Mouse (Mus musculus) hindbrain, embryonic 14.5 days (tissue): ENCODE results near the gene Lta. TPM values are rescaled to one million over a fixed set of nuclear protein-coding genes. Genes with fewer than 3 reads are reported as not detected.

Experiments used
- ATAC-seq: fragments of 200-750 bp; cut with Nextera tagmentation; 2 replicates; pipeline ENCODE4 v1.8.0; 2017; ENCODE audit warnings: moderate number of reproducible peaks, mild to moderate bottlenecking, moderate TSS enrichment, moderate library complexity; ENCODE audit not compliant: low FRiP score
- DNase-seq: peaks from one replicate; pipeline ENCODE4 v3.0.0-alpha.2; 2015; ENCODE audit warnings: low spot score
- H3K27ac ChIP-seq: fragments of 300-500 bp; sonication (generic); 2 replicates; pipeline ENCODE4 v1.5.1; 2014; ENCODE audit warnings: mild to moderate bottlenecking, moderate library complexity
- H3K27me3 ChIP-seq: fragments of 300-500 bp; sonication (generic); 2 replicates; pipeline ENCODE4 v1.6.1; 2014; ENCODE audit warnings: mild to moderate bottlenecking, low read length, mixed read lengths; ENCODE audit not compliant: control insufficient read depth, insufficient read depth
- H3K36me3 ChIP-seq: fragments of 300-500 bp; sonication (generic); replicated peaks from 2 replicates; pipeline ENCODE4 v1.6.1; 2014; ENCODE audit not compliant: control insufficient read depth, insufficient read depth
- H3K4me1 ChIP-seq: fragments of 300-500 bp; sonication (generic); replicated peaks from 2 replicates; pipeline ENCODE4 v1.6.1; 2014; ENCODE audit warnings: antibody characterized with exemption, low read length, mixed read lengths; ENCODE audit not compliant: control insufficient read depth, insufficient read depth
- H3K4me2 ChIP-seq: fragments of 300-500 bp; sonication (generic); replicated peaks from 2 replicates; pipeline ENCODE4 v1.6.1; 2014; ENCODE audit warnings: mild to moderate bottlenecking, moderate library complexity
- H3K4me3 ChIP-seq: fragments of 300-500 bp; sonication (generic); replicated peaks from 2 replicates; pipeline ENCODE4 v1.5.1; 2014; ENCODE audit warnings: mild to moderate bottlenecking, low read length
- H3K9ac ChIP-seq: fragments of 300-500 bp; sonication (generic); 2 replicates; pipeline ENCODE4 v1.6.1; 2014
- H3K9me3 ChIP-seq: fragments of 300-500 bp; sonication (generic); 2 replicates; pipeline ENCODE4 v1.6.1; 2016; ENCODE audit warnings: low read length; ENCODE audit not compliant: control insufficient read depth
- WGBS: fragments of 180-500 bp; shearing (Covaris S2); extraction: QIAGEN DNeasy Blood & Tissue Kit; methylation state at CpG from one replicate; pipeline ENCODE4 v1.1.7; 2014; 5-methylcytosine and 5-hydroxymethylcytosine counted together
- polyA plus RNA-seq: library from polyadenylated mRNA; unstranded; fragments of >200 nt; fragmentation: Nextera tagmentation; extraction: Ambion mirVana; gene quantifications from 2 replicates; pipeline ENCODE4 v1.2.1, GENCODE M21; 2014

Gene Lta
- polyA plus RNA-seq, 1 experiment from 2014 or later = 0.23 TPM

DNA sequence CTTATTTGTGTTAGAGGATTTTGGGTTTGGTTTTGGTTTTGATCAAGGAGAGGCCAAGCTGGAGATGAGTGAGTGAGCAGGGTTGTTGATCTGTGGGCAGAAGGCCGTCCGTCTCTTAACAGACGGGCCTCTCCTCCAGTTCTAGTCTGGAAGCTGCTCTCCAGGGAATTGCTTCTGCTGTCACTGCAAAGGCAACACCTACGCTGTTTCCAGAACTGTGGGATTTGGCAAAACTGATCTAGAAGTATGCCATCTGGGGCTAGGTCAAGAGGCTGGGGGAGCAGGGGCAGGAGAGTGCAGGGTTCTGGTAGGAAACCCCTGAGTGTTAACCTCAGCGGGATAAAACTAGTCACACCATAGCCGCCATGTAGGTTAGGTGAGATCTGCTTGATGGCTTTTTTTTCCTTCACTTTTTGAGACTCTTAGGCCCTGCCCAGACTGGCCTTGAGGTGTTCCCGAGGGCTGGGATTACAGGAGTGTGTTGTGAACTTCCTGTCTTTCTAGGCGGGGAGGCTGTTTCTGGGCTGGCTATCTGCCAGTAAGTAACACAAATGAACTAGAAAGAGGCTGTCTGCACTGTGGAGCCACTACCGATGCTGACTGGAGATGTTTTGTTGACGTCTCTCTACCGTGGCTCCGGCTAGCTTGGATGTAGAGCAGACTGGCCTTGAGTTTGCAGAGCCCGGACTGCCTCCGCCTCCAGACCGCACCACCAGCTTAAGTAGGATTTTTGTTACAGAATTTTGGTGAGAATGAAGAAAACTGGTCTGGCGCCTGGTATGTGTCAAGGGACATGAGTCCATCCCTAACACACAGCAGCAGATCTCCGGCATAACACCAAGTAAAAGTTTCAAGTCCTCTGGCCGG is 28.2 kb upstream of the Lta start, which contains the start of gene Atp6v1g2:
TSS of gene Atp6v1g2 (plus strand) at position 547 of the 867 bp plus-strand sequence.
- peaks cover 34% of the 10 kb centered on the region for H3K36me3 ChIP-seq
- DNase-seq (no peak), ATAC-seq (no peak)
- H3K4me1 ChIP-seq = peaks cover 17% of the 10 kb centered on the region
- no peaks in the 10 kb centered on the region for H3K9me3 ChIP-seq
- peak within 1 kb of the TSS; percentile 38 for H3K4me3 ChIP-seq
- peak within 1 kb of the TSS; percentile 63; the same call in 1 of the 2 replicates for H3K9ac ChIP-seq
- H3K27me3 ChIP-seq = no peaks in the 10 kb centered on the region
- H3K4me2 ChIP-seq = peak within 1 kb of the TSS; percentile 61
- WGBS = 82% methylated on average over 18 of the region's 18 CpGs
- peak within 1 kb of the TSS; percentile 90; the same call in 1 of the 2 replicates for H3K27ac ChIP-seq

DNA sequence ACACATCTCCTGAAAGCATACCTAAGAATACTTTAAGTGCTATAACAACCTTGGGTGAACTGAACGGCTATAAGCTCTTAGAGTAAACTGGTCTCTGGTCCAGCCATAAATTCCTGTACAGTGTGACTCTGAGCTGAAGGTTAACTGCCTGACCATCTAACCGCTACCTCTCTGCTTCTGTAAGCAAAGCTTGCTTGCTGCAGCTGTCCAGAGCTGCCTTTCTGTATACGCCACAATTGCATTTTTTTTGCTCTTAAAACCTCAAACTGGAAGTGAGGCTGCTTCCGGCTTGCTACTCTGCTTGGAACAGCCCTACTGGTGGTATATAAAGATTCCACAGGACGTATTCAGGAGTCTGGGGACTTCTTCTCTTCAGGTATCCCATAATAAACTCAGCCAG is 27.5 kb upstream of the Lta start:
- H3K27ac ChIP-seq = no peak overlapping the region
- no peaks in the 10 kb centered on the region for H3K9me3 ChIP-seq
- H3K36me3 ChIP-seq = peaks cover 41% of the 10 kb centered on the region
- H3K4me1 ChIP-seq = peaks cover 17% of the 10 kb centered on the region
- DNase-seq = no peak
- no peak for ATAC-seq
- no peak overlapping the region for H3K9ac ChIP-seq
- H3K4me2 ChIP-seq = no peak overlapping the region
- H3K27me3 ChIP-seq = no peaks in the 10 kb centered on the region
- WGBS = 93% methylated on average over 5 of the region's 5 CpGs
- H3K4me3 ChIP-seq = no peak overlapping the region

- 12% methylated on average over 12 of the region's 12 CpGs for WGBS
Measured at GRCm38 (mm10) chr17:35232043-35232442, 26.9 kb upstream of the Lta start.

DNA sequence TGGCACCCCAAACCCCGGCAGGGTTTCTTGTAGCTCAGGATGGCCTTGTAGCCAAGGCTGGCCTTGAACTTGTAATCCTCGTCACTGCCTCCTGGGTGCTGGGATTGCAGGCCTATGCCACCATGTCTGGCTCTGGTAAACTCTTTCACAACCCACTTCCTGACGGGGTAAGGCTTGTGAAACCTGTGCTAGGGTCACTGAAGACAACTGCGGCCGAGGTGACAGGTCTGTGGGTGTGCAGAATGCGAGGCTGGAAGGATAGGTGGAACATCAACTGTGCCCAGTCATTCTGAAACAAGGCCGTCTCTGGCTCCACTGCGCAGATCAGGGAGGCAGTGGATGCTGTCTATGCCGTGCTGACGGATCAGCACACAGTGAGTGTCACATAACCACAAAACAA is 25.9 kb upstream of the Lta start:
- Histone ChIP-seq H3K4me1 (peaks cover 13% of the 10 kb centered on the region; the same call in 1 of the 2 replicates), H3K36me3 (peaks cover 47% of the 10 kb centered on the region), H3K27ac (no peak overlapping the region), H3K4me2 (no peak overlapping the region), H3K9ac (no peak overlapping the region; the same call in 1 of the 2 replicates), H3K27me3 (no peaks in the 10 kb centered on the region), H3K4me3 (no peak overlapping the region), H3K9me3 (no peaks in the 10 kb centered on the region)
- no peak for ATAC-seq
- no peak for DNase-seq
- WGBS = 96% methylated on average over 10 of the region's 10 CpGs

More at GRCm38 (mm10) chr17:35232043-35232442, 26.9 kb upstream of the Lta start:
- ATAC-seq (no peak), DNase-seq (peak; percentile 93)
- Histone ChIP-seq H3K9me3 (no peaks in the 10 kb centered on the region), H3K27me3 (no peaks in the 10 kb centered on the region), H3K4me2 (peak overlapping the region; percentile 25; the same call in 1 of the 2 replicates), H3K27ac (no peak overlapping the region), H3K4me1 (peaks cover 13% of the 10 kb centered on the region; the same call in 1 of the 2 replicates), H3K36me3 (peaks cover 47% of the 10 kb centered on the region), H3K9ac (peak overlapping the region; percentile 44; the same call in 1 of the 2 replicates), H3K4me3 (no peak overlapping the region)

DNA sequence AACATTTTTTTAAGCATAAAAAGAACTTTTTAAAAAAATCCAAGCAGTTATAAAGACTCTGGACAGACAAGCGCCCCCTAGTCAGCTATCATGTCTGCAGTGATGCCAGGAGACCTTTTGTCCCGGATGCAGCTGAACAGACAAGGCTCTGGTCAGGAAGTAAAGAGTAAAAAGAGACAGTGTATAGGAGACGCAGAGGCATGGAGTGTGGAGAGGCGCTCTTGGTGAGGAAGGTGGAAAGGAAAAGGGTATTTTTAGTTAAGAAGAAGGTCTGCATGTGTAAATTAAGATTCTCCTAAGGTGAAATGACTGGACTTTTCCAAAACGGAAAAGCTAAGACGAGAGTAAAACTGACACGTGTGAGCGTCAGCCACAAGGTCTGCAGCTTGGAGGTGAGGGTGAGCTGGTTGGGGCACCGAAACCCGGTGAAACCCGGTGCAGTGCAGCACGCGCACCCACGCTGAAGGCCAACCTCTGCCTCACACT is 21.5 kb upstream of the Lta start:
- Histone ChIP-seq H3K9ac (no peak overlapping the region), H3K27ac (no peak overlapping the region), H3K4me1 (no peaks in the 10 kb centered on the region), H3K36me3 (peaks cover 52% of the 10 kb centered on the region), H3K4me3 (no peak overlapping the region), H3K27me3 (no peaks in the 10 kb centered on the region), H3K4me2 (no peak overlapping the region), H3K9me3 (no peaks in the 10 kb centered on the region)
- ATAC-seq (no peak), DNase-seq (no peak)
- WGBS = 87% methylated on average over 14 of the region's 14 CpGs

GRCm38 (mm10) chr17:35225456-35225855 is 20.3 kb upstream of the Lta start:
- no peak for DNase-seq
- H3K36me3 ChIP-seq = peaks cover 48% of the 10 kb centered on the region

DNA sequence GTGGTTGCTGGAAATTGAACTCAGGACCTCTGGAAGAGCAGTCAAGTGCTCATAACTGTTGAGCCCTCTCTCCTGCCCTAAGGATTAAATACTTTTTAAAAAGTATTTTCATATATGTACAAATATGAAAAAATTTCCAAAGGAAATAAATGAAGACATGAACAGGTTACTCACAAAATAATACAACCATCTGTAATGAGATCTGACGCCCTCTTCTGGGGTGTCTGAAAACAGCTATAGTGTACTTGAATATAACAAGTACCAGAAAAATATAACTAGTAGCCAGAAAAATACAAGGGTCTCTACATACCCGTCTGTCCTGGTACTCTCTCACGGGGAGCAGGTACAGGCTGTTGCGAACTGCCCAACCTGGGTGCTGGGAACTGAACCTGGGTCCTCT is 19.5 kb upstream of the Lta start:
- Histone ChIP-seq H3K9me3 (no peaks in the 10 kb centered on the region), H3K27me3 (no peaks in the 10 kb centered on the region), H3K27ac (no peak overlapping the region), H3K36me3 (peaks cover 49% of the 10 kb centered on the region), H3K4me3 (no peak overlapping the region), H3K4me2 (no peak overlapping the region), H3K9ac (no peak overlapping the region), H3K4me1 (no peaks in the 10 kb centered on the region)
- DNase-seq (no peak), ATAC-seq (no peak)
- 97% methylated on average over 4 of the region's 4 CpGs for WGBS

More at GRCm38 (mm10) chr17:35225456-35225855, 20.3 kb upstream of the Lta start:
- H3K4me3 ChIP-seq = no peak overlapping the region
- no peak overlapping the region for H3K9ac ChIP-seq
- no peak for ATAC-seq
- H3K4me1 ChIP-seq = no peaks in the 10 kb centered on the region
- no peak overlapping the region for H3K27ac ChIP-seq
- H3K9me3 ChIP-seq = no peaks in the 10 kb centered on the region
- H3K27me3 ChIP-seq = no peaks in the 10 kb centered on the region
- no peak overlapping the region for H3K4me2 ChIP-seq
- WGBS = 92% methylated on average over 5 of the region's 5 CpGs

GRCm38 (mm10) chr17:35222299-35222698 is 17.1 kb upstream of the Lta start:
- ATAC-seq (no peak), DNase-seq (no peak)
- H3K9me3 ChIP-seq = no peaks in the 10 kb centered on the region
- no peak overlapping the region for H3K9ac ChIP-seq
- WGBS = 74% methylated on average over 6 of the region's 6 CpGs
- no peaks in the 10 kb centered on the region for H3K27me3 ChIP-seq
- no peak overlapping the region for H3K4me2 ChIP-seq
- H3K27ac ChIP-seq = no peak overlapping the region
- no peaks in the 10 kb centered on the region for H3K4me1 ChIP-seq
- peaks cover 27% of the 10 kb centered on the region for H3K36me3 ChIP-seq
- no peak overlapping the region for H3K4me3 ChIP-seq

DNA sequence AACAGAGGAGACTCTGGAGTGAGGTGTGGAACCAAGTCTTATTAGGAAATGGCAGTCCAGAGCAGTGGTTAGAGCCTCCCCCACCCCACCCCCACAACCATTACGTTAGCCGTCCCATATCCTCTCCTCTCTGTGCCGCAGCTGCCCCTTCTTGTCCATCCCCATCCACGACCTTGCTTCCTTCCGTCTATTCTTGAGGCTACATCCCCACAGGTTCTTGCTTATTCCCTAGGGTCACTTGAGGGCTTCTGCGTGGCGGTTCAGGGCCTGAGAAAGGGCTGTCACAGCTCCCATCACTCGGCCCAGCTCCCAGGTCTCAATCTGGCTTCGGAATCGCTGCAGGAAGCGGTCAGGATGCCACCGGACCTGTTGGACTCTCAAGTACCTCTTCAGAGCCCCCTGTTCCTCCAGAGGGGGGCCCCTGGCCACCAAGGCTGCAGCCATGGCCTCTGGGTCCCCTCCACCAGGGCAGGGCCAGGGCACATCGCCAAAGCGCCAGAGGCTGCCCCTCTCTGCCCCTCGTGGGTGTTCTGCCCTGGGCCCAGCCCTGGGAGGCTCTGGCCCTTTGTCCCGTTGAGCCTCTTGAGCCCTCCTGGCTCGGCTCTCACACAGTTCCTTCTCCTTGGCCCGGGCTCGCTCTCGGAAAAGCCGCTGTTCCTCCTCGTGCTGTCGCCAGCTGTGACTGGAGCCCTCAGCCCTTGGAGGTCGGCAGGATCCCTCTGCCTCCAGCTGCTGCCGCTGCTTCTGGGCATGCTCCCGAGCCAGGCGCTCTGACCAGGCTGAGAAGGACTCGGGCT is 15.2 kb upstream of the Lta start, which contains the start of gene Gm16181:
TSS of gene Gm16181 (plus strand) at position 679 of the 797 bp plus-strand sequence.
- Histone ChIP-seq H3K4me1 (no peaks in the 10 kb centered on the region), H3K36me3 (peaks cover 25% of the 10 kb centered on the region), H3K4me2 (no peak within 1 kb of the TSS), H3K9me3 (no peaks in the 10 kb centered on the region), H3K27me3 (no peaks in the 10 kb centered on the region), H3K27ac (no peak within 1 kb of the TSS), H3K4me3 (no peak within 1 kb of the TSS), H3K9ac (no peak within 1 kb of the TSS)
- WGBS = 82% methylated on average over 28 of the region's 28 CpGs
- ATAC-seq (no peak), DNase-seq (no peak)
